Mouse (Mus musculus) liver, adult (tissue): Measurements from ENCODE around the gene Nudt1.

Experiments
- GATA4 ChIP-seq: IDR thresholded peaks from 2 replicates; pipeline ENCODE4 v1.6.1; 2014; ENCODE audit warnings: mild to moderate bottlenecking, low read length; ENCODE audit not compliant: insufficient replicate concordance

The Nudt1 gene

GRCm38 (mm10) chr5:140332519-140332918, 11.1 kb downstream of the Nudt1 start:
- TF ChIP-seq GATA4, result no peak

- no peak for TF ChIP-seq GATA4
Measured at GRCm38 (mm10) chr5:140333631-140334030, 12.2 kb downstream of the Nudt1 start.

GRCm38 (mm10) chr5:140336680-140337079, 15.2 kb downstream of the Nudt1 start:
- TF ChIP-seq GATA4, result no peak

GRCm38 (mm10) chr5:140338779-140339178, 17.3 kb downstream of the Nudt1 start:
- TF ChIP-seq GATA4, result no peak

- TF ChIP-seq GATA4, result no peak
Measured at GRCm38 (mm10) chr5:140339836-140340235, 18.4 kb downstream of the Nudt1 start.

- TF ChIP-seq GATA4, result no peak
Measured at GRCm38 (mm10) chr5:140342880-140343279, 21.4 kb downstream of the Nudt1 start.

- TF ChIP-seq GATA4, result no peak
Measured at GRCm38 (mm10) chr5:140345244-140345643, 23.8 kb downstream of the Nudt1 start.

- no peak for TF ChIP-seq GATA4
Measured at GRCm38 (mm10) chr5:140346050-140346449, 24.6 kb downstream of the Nudt1 start.

GRCm38 (mm10) chr5:140349882-140350281, 28.4 kb downstream of the Nudt1 start:
- no peak for TF ChIP-seq GATA4

- TF ChIP-seq GATA4, result no peak
Measured at GRCm38 (mm10) chr5:140350731-140351497, 29.5 kb downstream of the Nudt1 start.

- TF ChIP-seq GATA4, result no peak
Measured at GRCm38 (mm10) chr5:140352352-140352751, 30.9 kb downstream of the Nudt1 start.

GRCm38 (mm10) chr5:140355934-140356333, 34.5 kb downstream of the Nudt1 start:
- no peak for TF ChIP-seq GATA4

GRCm38 (mm10) chr5:140357466-140357865, 36.0 kb downstream of the Nudt1 start:
- no peak for TF ChIP-seq GATA4

GRCm38 (mm10) chr5:140359930-140360674, 38.6 kb downstream of the Nudt1 start:
- TF ChIP-seq GATA4, result no peak

GRCm38 (mm10) chr5:140364415-140364814, 43.0 kb downstream of the Nudt1 start:
- TF ChIP-seq GATA4, result no peak

- TF ChIP-seq GATA4, result no peak
Measured at GRCm38 (mm10) chr5:140368926-140369325, 47.5 kb downstream of the Nudt1 start.
